Mouse (Mus musculus) olfactory bulb, adult 2 months (tissue): ENCODE results near the gene Ccl6. TPM values are rescaled to one million over a fixed set of nuclear protein-coding genes. Genes with fewer than 3 reads are reported as not detected.

Experiments
- H3K27ac ChIP-seq: fragments of 200-500 bp; 2 replicates; pipeline ENCODE4 v1.5.1; 2012; ENCODE audit warnings: low read depth, low read length; ENCODE audit not compliant: insufficient read depth
- H3K4me1 ChIP-seq: fragments of 200-500 bp; 2 replicates; pipeline ENCODE4 v1.6.1; 2012; ENCODE audit warnings: low read length; ENCODE audit not compliant: control insufficient read depth, insufficient read depth
- H3K4me3 ChIP-seq: fragments of 200-500 bp; 2 replicates; pipeline ENCODE4 v1.5.1; 2012; ENCODE audit warnings: mild to moderate bottlenecking, low read depth, low read length, moderate library complexity; ENCODE audit not compliant: insufficient read depth
- CTCF ChIP-seq: fragments of 200-500 bp; IDR thresholded peaks from 2 replicates; pipeline ENCODE4 v1.5.1; 2012; ENCODE audit warnings: low read depth, mild to moderate bottlenecking, low read length, moderate library complexity; ENCODE audit not compliant: insufficient read depth
- POLR2A ChIP-seq: fragments of 200-500 bp; IDR thresholded peaks from 2 replicates; pipeline ENCODE4 v1.6.1; 2012; ENCODE audit warnings: mild to moderate bottlenecking, low read depth, low read length, moderate library complexity; ENCODE audit not compliant: insufficient read depth
- WGBS: fragments of 180-500 bp; shearing (Covaris S2); methylation state at CpG from one replicate; pipeline ENCODE4 v1.1.7; 2018; 5-methylcytosine and 5-hydroxymethylcytosine counted together
- polyA plus RNA-seq: library from polyadenylated mRNA; stranded (reverse); fragments of >200 nt; gene quantifications from 2 replicates; pipeline ENCODE4 v1.2.4, GENCODE M21; 2012; ENCODE audit warnings: low replicate concordance; ENCODE audit not compliant: missing spikeins, insufficient read depth, insufficient read length

Ccl6 gene
- polyA plus RNA-seq, 1 experiment = not detected

DNA sequence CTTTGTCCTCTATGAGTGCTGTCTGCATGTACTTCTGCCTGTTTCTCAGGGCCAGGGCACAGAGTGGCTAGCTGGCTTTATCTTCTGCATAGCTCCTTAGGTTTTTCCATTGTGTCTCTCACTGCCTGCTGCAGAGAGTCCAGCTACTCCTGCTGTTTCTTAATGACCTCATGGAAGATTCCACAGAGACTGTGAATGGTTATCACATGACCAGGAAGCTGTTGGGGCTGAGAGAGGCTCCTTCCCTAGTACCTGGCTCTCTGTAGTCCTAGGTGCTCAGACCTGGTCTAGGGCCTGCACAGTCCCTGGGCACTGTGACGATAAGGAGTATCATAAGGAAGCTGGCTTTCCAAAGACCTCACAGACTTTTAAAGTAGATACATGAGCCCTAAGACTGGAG is 37.7 kb upstream of the Ccl6 start:
- no peak overlapping the region for H3K4me3 ChIP-seq
- TF ChIP-seq CTCF (no peak), POLR2A (no peak)
- no peak overlapping the region for H3K27ac ChIP-seq
- peaks cover 3% of the 10 kb centered on the region; the same call in 1 of the 2 replicates for H3K4me1 ChIP-seq
- 95% methylated on average over 1 of the region's 1 CpGs for WGBS

DNA sequence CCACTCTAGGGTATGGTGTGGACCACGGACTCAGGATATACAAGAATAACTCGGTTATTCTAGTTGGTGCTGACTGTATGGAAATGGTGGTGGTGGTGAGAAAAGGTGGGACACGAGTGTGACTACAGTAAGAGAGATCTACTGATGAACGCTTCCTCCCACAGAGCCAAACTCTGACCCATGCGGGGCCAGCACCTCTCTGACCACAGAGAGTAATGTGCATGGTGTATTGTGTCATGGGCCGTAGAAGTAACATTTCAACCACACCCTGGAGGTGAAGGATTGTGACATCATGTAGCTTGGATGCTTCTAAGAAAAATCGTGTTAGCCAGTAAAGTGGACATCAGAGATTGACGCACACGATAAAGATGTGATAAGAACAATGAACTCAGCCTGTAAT is 35.9 kb upstream of the Ccl6 start:
- no peak overlapping the region for H3K4me3 ChIP-seq
- H3K27ac ChIP-seq = no peak overlapping the region
- whole genome bisulfite sequencing = 88% methylated on average over 9 of the region's 9 CpGs
- H3K4me1 ChIP-seq = no peaks in the 10 kb centered on the region
- TF ChIP-seq POLR2A (no peak), CTCF (no peak)

DNA sequence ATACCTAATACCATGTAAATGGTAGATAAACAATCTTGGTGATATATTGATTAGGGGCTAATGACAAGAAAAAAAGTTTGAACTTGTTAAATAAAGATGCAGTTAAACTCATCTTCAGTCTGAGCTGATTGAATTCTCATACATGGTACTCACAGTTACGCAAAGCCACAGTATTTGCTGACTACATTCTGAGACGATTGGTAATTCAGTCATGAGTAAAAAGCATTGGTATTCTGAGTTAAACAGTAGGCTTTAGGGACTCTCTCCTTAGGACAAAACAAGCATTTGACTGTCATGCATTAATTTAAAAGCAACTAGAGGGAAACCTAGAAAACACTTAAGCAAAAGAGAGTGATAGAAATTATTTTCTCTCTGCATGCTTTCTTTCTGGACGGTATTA is 30.7 kb upstream of the Ccl6 start:
- 86% methylated on average over 3 of the region's 3 CpGs for WGBS
- no peak overlapping the region for H3K27ac ChIP-seq
- H3K4me3 ChIP-seq = no peak overlapping the region
- H3K4me1 ChIP-seq = no peaks in the 10 kb centered on the region
- TF ChIP-seq POLR2A = no peak
- TF ChIP-seq CTCF = no peak

DNA sequence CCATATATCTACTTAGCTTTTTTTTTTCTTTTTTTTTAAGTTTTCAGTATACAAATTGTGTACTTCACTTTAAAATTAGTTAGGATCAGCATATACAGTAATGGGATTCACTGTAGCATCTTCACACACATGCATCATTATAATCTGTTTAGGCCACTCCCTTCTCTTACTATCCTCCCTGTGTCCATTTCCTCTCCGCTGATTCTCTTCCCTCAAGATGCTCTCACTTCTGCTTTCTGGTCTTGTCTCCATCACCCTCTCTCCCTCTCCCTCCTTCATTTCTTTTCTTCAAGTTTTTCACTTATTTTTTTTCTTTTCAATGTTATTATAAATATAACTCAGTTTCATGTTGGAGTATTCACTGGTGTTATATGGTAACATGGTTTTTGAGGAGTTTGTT is 26.1 kb upstream of the Ccl6 start:
- TF ChIP-seq POLR2A (no peak), CTCF (no peak)
- H3K4me3 ChIP-seq = no peak overlapping the region
- 100% methylated on average over 1 of the region's 1 CpGs for WGBS
- H3K4me1 ChIP-seq = no peaks in the 10 kb centered on the region
- no peak overlapping the region for H3K27ac ChIP-seq

DNA sequence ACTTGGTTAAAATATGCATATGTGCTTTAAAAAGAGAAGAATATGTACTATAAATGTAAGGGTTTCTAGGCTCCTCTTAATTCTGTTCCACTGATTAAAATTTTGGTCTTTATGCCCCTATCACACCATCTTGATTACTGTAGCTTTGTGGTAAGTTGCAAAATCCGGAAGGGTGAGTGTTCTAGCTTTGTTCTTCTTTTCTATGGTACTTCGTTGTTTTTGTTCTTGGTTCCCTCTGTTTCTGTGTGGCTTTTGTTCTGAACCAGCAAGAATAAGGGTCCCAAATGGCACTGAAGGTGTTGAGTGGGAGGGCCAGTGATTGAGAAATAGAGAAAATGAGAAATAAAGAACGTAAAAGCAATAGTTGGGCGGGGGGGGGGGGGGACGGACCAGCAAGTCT is 25.4 kb upstream of the Ccl6 start:
- H3K4me1 ChIP-seq = no peaks in the 10 kb centered on the region
- H3K27ac ChIP-seq = no peak overlapping the region
- 40% methylated on average over 5 of the region's 5 CpGs for WGBS
- no peak overlapping the region for H3K4me3 ChIP-seq
- TF ChIP-seq CTCF = no peak
- no peak for TF ChIP-seq POLR2A

DNA sequence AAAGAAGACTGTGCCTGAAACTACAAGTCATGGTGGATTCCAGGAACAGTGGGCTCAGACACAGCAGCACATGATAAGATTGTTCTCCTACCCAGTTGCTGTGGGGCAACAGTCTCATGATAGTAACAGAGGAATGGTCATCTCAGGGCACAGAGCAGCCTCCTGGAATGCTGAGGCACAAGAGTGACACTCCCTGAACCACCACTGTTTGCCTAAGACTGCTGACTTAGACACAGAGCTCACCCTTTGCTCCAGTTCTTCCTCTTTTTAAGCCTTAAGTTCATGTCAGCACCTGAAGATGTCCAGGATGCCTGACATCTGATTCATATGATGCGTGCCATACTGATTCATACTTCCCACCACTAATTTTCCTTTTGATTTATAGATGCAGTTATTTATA is 23.7 kb upstream of the Ccl6 start:
- Histone ChIP-seq H3K27ac (no peak overlapping the region), H3K4me1 (no peaks in the 10 kb centered on the region), H3K4me3 (no peak overlapping the region)
- TF ChIP-seq CTCF (no peak), POLR2A (no peak)
- WGBS = 97% methylated on average over 1 of the region's 1 CpGs

DNA sequence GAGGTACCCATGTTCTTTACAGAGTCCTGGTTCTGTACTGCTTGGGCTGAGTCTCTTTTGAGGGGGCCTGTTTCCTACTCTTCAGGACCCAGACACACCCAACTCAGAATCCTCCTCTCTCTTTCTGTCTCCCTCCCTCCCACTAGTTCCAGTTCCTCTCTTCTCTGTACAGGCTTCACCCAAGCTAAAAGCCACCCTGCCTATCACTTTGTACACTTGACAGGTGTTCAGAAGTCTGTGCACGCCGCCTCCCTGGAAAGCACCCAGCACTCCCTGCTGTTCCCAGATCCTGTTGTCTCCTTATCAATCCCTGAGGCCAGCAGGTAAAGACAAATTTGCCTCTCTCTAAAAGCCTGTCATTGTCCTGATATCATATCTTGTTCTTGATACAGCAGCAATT is 18.0 kb upstream of the Ccl6 start:
- H3K4me3 ChIP-seq = no peak overlapping the region
- H3K4me1 ChIP-seq = no peaks in the 10 kb centered on the region
- 83% methylated on average over 2 of the region's 2 CpGs for WGBS
- TF ChIP-seq POLR2A (no peak), CTCF (no peak)
- H3K27ac ChIP-seq = no peak overlapping the region

DNA sequence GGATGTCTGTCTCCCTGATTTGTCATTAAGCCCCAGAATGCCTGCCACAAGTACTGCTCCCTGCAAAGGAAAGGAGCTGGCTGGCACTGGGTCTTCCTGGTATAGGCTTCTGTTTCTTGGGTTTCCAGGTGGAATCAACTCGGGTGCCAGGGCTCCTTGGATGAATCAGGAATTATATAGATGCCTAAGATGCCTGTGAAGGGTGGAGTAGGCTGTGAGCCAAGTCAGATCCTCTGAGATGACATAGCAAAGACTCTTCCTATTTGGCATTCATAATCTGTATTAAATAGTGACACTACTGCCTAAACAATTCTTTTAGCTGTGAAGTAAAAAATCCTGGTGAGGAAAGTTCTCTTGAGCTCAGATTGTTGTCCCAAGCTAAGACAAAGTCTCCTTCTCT is 13.5 kb upstream of the Ccl6 start:
- Histone ChIP-seq H3K4me1 (no peaks in the 10 kb centered on the region), H3K27ac (no peak overlapping the region), H3K4me3 (no peak overlapping the region)
- TF ChIP-seq POLR2A = no peak
- TF ChIP-seq CTCF = no peak
- WGBS = 58% methylated on average over 1 of the region's 1 CpGs

DNA sequence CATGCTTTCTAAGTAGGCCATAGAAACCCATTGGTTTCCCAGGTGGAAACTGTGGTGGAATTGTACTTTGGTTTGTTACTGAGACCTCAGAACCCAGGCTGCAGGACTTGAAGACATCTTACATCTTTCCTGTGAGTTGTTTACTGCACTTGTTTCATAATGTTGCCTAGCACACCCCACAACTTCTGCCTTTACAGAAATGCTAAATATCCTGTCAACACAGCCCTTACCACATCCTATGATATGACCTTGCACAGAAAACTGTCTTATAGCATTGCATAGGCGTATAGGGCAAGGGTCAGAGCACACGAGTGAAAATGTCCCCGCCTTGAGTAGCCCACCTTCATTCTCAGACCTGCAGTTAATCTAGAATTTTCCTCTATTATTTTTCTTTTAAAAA is 12.6 kb upstream of the Ccl6 start:
- WGBS = 88% methylated on average over 3 of the region's 3 CpGs
- Histone ChIP-seq H3K4me3 (no peak overlapping the region), H3K27ac (no peak overlapping the region), H3K4me1 (no peaks in the 10 kb centered on the region)
- no peak for TF ChIP-seq POLR2A
- TF ChIP-seq CTCF = no peak

DNA sequence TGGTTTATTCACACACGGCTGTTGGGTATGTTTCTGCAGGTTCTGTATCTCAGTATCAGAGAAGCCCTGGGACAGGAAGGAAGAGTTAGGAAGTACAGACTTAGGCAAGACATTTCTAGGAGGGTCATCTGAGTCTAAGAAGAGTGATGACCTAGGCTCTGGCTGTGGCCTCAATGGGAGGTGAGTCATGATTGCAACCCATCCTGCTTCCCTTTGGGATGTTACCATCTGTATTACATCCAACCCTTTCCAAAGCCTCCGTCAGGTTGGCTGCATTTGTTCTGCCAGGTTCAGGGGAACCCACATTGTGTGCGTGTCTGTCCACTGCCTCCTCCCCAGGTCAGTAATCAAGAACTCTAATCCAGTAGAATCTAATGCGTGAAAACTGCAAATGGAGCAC is 11.8 kb upstream of the Ccl6 start:
- WGBS = 90% methylated on average over 4 of the region's 4 CpGs
- TF ChIP-seq POLR2A = no peak
- TF ChIP-seq CTCF = no peak

DNA sequence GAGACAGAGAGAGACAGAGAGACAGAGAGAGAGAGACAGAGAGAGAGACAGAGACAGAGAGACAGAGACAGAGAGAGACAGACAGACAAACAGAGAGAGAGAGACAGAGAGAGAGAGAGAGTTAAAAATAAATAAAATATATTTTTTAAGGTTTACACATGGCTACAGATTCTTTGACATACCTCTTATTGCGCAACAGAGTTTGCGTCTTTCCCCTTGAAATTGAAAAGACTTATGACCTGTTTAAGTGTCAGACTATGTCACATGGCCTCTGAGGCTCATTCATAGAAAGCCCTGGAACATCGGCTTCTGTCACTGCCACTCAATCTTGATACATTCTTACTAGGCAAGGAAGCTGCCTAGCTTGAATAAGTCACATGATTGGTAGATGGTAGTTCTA is 10.5 kb upstream of the Ccl6 start:
- Histone ChIP-seq H3K4me1 (no peaks in the 10 kb centered on the region), H3K4me3 (no peak overlapping the region), H3K27ac (no peak overlapping the region)
- TF ChIP-seq CTCF (no peak), POLR2A (no peak)
- WGBS = 98% methylated on average over 3 of the region's 3 CpGs

More for the DNA sequence above, 11.8 kb upstream of the Ccl6 start:
- Histone ChIP-seq H3K4me3 (no peak overlapping the region), H3K4me1 (no peaks in the 10 kb centered on the region), H3K27ac (no peak overlapping the region)
